Mouse (Mus musculus) brain, embryonic 14.5 days (tissue): ENCODE data around the gene Lrp2bp. TPM values are rescaled to one million over a fixed set of nuclear protein-coding genes. Genes with fewer than 3 reads are reported as not detected.

Experiments
- DNase-seq: peaks from one replicate; pipeline ENCODE4 v3.0.0-alpha.2; 2011; ENCODE audit warnings: low read depth
- CTCF ChIP-seq: fragments of 200-500 bp; IDR thresholded peaks from 2 replicates; pipeline ENCODE4 v1.5.1; 2012; ENCODE audit warnings: inconsistent platforms, mild to moderate bottlenecking, moderate library complexity, borderline replicate concordance; ENCODE audit not compliant: insufficient read depth, insufficient read length; ENCODE audit errors: extremely low read depth
- POLR2A ChIP-seq: fragments of 200-500 bp; IDR thresholded peaks from 2 replicates; pipeline ENCODE4 v1.6.1; 2012; ENCODE audit warnings: mild to moderate bottlenecking, inconsistent platforms, borderline replicate concordance; ENCODE audit not compliant: poor library complexity, insufficient read depth, insufficient read length, severe bottlenecking; ENCODE audit errors: extremely low read depth
- polyA plus RNA-seq: library from polyadenylated mRNA; depleted of rRNA; stranded (reverse); fragments of >200 nt; gene quantifications from 2 replicates; pipeline ENCODE4 v1.2.3, GENCODE M21; 2012; rRNA removed

Lrp2bp gene
- polyA plus RNA-seq, 1 experiment: 0.29 TPM

DNA sequence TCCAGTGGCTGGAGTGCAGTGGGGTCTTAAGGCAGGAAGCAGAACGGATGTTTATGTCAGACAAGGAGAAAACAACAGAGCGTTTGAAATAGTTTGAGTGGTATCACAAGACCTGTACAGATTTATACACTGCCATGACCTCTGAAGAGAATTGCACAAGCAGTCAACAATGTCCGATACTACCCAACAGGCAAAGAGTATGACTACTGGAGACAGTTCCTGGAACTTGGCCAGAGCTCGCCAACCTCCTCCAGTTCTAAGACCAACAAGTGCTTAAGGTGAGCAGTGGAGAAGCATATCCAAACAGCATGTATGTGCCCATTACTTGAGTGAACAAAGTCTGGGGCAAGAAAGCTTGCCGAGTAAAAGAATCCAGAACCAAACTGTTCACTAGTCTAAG is 76.1 kb downstream of the Lrp2bp start:
- DNase-seq: no peak
- no peak for TF ChIP-seq POLR2A
- TF ChIP-seq CTCF: no peak

DNA sequence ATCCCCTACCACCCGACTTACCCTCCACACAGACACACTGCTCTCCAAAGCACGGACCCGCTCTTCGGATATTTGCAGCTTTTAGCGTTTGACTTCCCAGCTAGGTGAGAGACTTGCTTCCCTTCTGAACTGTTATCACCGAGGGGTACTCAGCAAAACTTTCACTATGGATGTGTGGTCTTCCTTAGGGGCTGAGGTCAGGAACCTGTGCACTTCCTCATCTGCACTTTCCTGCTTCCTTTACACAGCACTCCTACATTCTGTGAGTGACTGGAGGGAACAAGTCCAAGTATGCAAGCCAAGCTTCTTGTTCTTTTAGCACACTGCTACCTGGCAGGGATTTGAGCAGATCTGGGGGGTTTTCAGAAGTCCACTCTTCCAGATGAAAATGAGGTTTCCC is 79.8 kb downstream of the Lrp2bp start:
- no peak for DNase-seq
- TF ChIP-seq POLR2A (no peak), CTCF (no peak)

Other genes with a start within 250 kb of the Lrp2bp start
- gene Pdlim3, start 113.8 kb upstream of the Lrp2bp start, polyA plus RNA-seq: 13.0 and 14.8 TPM in 2 replicates
- 0.09 and 0.11 TPM in 2 replicates for gene Ccdc110, start 64.7 kb upstream of the Lrp2bp start, polyA plus RNA-seq
- gene 1700029J07Rik, start 24.1 kb upstream of the Lrp2bp start, polyA plus RNA-seq: 3.9 and 4.3 TPM in 2 replicates
- gene Ufsp2, start 23.8 kb upstream of the Lrp2bp start, polyA plus RNA-seq: 36.9 and 38.3 TPM in 2 replicates
- gene Ankrd37, start 6.4 kb downstream of the Lrp2bp start, polyA plus RNA-seq: 18.3 and 19.8 TPM in 2 replicates
- 11.0 and 14.7 TPM in 2 replicates for gene Cfap97, start 152.5 kb downstream of the Lrp2bp start, polyA plus RNA-seq
- 12.0 and 16.5 TPM in 2 replicates for gene Snx25, start 152.9 kb downstream of the Lrp2bp start, polyA plus RNA-seq
- 541 and 572 TPM in 2 replicates for gene Slc25a4, start 212.0 kb downstream of the Lrp2bp start, polyA plus RNA-seq